Mouse (Mus musculus) erythroblast, embryonic 14.5 days (primary cell): ENCODE data around the gene Znrf1.

Source experiments
- GATA1 ChIP-seq: IDR thresholded peaks from 2 replicates; pipeline ENCODE4 v1.6.1; 2012; ENCODE audit warnings: low read length, inconsistent platforms, mixed read lengths
- TAL1 ChIP-seq: IDR thresholded peaks from 3 replicates; pipeline ENCODE4 v1.6.1; 2012; ENCODE audit warnings: low read length, inconsistent platforms, mixed read lengths

GRCm38 (mm10) chr8:111562274-111562803, 26.4 kb downstream of the Znrf1 start:
- TF ChIP-seq GATA1 (no peak), TAL1 (no peak)
